Mouse (Mus musculus): Measurements from ENCODE around the gene Tinagl1. TPM values are rescaled to one million over a fixed set of nuclear protein-coding genes. Genes with fewer than 3 reads are reported as not detected.
A peak's percentile ranks its signal among the peaks of the same experiment; 100 is the strongest.

Tinagl1 gene
- polyA plus RNA-seq, 1 experiment from 2014 or later: 65.6 TPM

- H3K27me3 ChIP-seq (replicated peaks): peaks cover 4% of the 10 kb centered on the region; the same call in 1 of the 2 replicates
- ATAC-seq: peak; percentile 50
- H3K4me1 ChIP-seq (replicated peaks): peaks cover 63% of the 10 kb centered on the region
- no peak overlapping the region for H3K4me2 ChIP-seq (replicated peaks)
- H3K9me3 ChIP-seq: no peaks in the 10 kb centered on the region
- no peak overlapping the region for H3K9ac ChIP-seq
- H3K27ac ChIP-seq: no peak overlapping the region
- H3K4me3 ChIP-seq (replicated peaks): no peak overlapping the region
- no peaks in the 10 kb centered on the region for H3K36me3 ChIP-seq
- 51% methylated on average over 6 of the region's 6 CpGs for WGBS
Measured at GRCm38 (mm10) chr4:130133399-130133798, 41.5 kb downstream of the Tinagl1 start.

- Histone ChIP-seq H3K9ac (no peak overlapping the region), H3K4me1 (replicated peaks) (peaks cover 61% of the 10 kb centered on the region), H3K4me2 (replicated peaks) (no peak overlapping the region), H3K27me3 (replicated peaks) (no peaks in the 10 kb centered on the region), H3K9me3 (no peaks in the 10 kb centered on the region), H3K27ac (peak overlapping the region; percentile 84), H3K4me3 (replicated peaks) (no peak overlapping the region), H3K36me3 (peaks cover 7% of the 10 kb centered on the region)
- WGBS: 84% methylated on average over 7 of the region's 7 CpGs
- no peak for ATAC-seq
Measured at GRCm38 (mm10) chr4:130131448-130132105, 43.3 kb downstream of the Tinagl1 start.

DNA sequence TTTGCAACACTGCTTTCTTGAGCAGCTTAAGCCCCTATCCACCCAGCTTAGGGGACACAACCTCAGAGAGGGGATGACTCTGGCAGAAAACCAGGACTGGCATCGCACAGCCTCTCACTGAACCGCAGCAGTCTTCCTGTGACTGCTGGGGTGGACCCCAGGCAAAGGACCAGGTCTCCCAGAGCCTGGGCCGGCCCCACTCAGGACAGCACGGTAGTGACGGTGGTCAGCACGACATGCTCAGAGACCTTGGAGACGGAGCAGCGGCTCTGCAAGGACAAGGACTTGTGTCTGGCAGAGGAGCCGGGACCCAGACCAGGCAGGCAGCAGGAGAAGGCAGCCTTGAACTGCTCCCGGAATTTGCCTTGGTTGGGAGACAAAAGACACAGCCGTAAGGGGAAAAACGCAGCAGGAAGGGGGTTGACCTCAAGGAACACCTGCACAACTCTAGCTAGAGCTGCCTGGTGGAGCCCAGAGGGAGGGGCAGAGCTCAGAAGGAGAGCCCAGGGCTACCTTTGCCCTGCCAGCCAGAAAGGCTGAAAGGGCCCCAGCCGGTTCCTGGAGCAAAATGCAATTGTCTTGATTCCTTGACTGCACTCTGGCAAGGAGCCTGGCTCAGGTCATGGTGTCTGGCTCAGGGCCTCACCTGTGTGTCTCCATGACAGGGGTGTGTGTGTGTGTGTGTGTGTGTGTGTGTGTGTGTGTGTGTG, 44.1 kb downstream of the Tinagl1 start:
- Histone ChIP-seq H3K27ac (peak overlapping the region; percentile 84), H3K4me2 (replicated peaks) (peak overlapping the region; percentile 34), H3K4me3 (replicated peaks) (no peak overlapping the region), H3K36me3 (peaks cover 11% of the 10 kb centered on the region), H3K27me3 (replicated peaks) (no peaks in the 10 kb centered on the region), H3K9me3 (no peaks in the 10 kb centered on the region), H3K9ac (no peak overlapping the region), H3K4me1 (replicated peaks) (peaks cover 61% of the 10 kb centered on the region)
- 51% methylated on average over 13 of the region's 13 CpGs for WGBS
- ATAC-seq: peak; percentile 88

DNA sequence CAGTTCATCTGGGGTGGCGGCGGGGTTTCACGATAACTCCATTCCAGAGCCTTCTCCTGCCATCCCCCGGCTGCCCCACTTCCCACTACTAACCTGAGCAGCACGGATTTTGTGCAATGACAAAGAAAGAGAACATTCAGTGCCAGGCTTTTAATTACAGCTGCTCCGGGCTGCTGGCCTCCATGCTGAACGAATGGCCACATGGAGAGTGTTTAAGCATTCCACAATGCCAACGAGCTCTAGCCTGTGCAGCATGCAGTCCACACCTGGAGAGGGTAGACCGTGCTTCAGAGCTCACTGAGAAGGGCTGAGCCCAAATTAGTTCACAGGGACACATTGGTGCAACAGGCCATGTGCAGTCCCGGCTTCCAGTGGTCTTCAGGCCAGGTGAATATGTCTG, 44.8 kb downstream of the Tinagl1 start:
- no peaks in the 10 kb centered on the region for H3K9me3 ChIP-seq
- no peak overlapping the region for H3K4me3 ChIP-seq (replicated peaks)
- H3K4me1 ChIP-seq (replicated peaks): peaks cover 54% of the 10 kb centered on the region
- H3K27ac ChIP-seq: peak overlapping the region; percentile 84; the same call in 1 of the 2 replicates
- no peak for ATAC-seq
- H3K4me2 ChIP-seq (replicated peaks): no peak overlapping the region
- 78% methylated on average over 10 of the region's 10 CpGs for WGBS
- no peaks in the 10 kb centered on the region for H3K27me3 ChIP-seq (replicated peaks)
- no peak overlapping the region for H3K9ac ChIP-seq
- H3K36me3 ChIP-seq: peaks cover 18% of the 10 kb centered on the region

- peaks cover 45% of the 10 kb centered on the region for H3K4me1 ChIP-seq (replicated peaks)
- ATAC-seq: no peak
- H3K9ac ChIP-seq: no peak overlapping the region
- peaks cover 26% of the 10 kb centered on the region for H3K36me3 ChIP-seq
- H3K27ac ChIP-seq: no peak overlapping the region
- 76% methylated on average over 5 of the region's 5 CpGs for WGBS
- no peaks in the 10 kb centered on the region for H3K9me3 ChIP-seq
- H3K4me2 ChIP-seq (replicated peaks): no peak overlapping the region
- no peak overlapping the region for H3K4me3 ChIP-seq (replicated peaks)
- no peaks in the 10 kb centered on the region for H3K27me3 ChIP-seq (replicated peaks)
Measured at GRCm38 (mm10) chr4:130128907-130129306, 46.0 kb downstream of the Tinagl1 start.

- H3K27ac ChIP-seq: no peak overlapping the region
- H3K4me3 ChIP-seq (replicated peaks): no peak overlapping the region
- H3K27me3 ChIP-seq (replicated peaks): no peaks in the 10 kb centered on the region
- H3K4me2 ChIP-seq (replicated peaks): no peak overlapping the region
- H3K9me3 ChIP-seq: no peaks in the 10 kb centered on the region
- peaks cover 44% of the 10 kb centered on the region for H3K36me3 ChIP-seq
- 84% methylated on average over 5 of the region's 5 CpGs for WGBS
- no peak for ATAC-seq
- H3K9ac ChIP-seq: no peak overlapping the region
- H3K4me1 ChIP-seq (replicated peaks): peaks cover 22% of the 10 kb centered on the region
Measured at GRCm38 (mm10) chr4:130125935-130126334, 49.0 kb downstream of the Tinagl1 start.

DNA sequence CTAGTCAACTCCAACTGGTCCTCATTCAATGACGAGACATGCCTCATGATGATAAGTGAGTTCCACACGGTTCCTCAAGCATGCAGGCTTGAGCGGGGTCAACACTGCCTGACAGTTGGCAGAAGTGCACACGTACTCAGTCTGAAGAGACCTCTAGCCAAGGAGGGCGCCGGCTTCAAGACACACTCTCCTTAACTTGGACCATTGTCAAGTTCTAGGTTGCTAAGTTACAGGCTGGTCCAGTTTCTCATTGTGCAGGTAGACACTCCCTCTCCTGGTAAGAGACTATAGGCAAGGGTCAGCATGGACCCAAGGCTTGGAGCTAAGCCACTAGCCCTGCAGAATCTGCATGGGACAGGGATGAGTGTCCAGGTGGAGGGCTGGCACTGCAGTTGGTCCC, 49.8 kb downstream of the Tinagl1 start:
- no peaks in the 10 kb centered on the region for H3K9me3 ChIP-seq
- H3K36me3 ChIP-seq: peaks cover 44% of the 10 kb centered on the region
- no peak overlapping the region for H3K27ac ChIP-seq
- H3K9ac ChIP-seq: no peak overlapping the region
- WGBS: 89% methylated on average over 6 of the region's 6 CpGs
- H3K27me3 ChIP-seq (replicated peaks): no peaks in the 10 kb centered on the region
- H3K4me1 ChIP-seq (replicated peaks): peaks cover 15% of the 10 kb centered on the region
- ATAC-seq: no peak
- no peak overlapping the region for H3K4me2 ChIP-seq (replicated peaks)
- H3K4me3 ChIP-seq (replicated peaks): no peak overlapping the region

DNA sequence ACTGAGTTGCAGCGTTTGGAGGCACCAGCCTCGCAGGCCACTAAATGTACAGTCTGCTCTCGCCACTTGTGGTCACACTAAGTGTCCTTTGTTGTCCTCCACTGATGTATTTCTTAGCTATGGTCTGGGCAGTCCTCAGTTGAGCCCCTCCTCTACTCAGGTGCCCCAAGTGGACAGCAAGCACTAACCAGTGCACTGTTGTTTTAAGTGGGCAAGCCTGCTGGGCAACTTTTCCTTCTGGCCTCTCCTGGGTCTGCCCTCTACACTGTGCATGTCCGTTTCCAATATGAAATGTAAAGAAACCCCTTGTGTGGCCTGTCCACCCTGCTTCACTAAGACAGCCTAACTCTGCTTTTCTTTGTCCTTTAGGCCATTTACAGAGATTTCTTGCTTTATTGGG, 50.8 kb downstream of the Tinagl1 start:
- Histone ChIP-seq H3K4me1 (replicated peaks) (peaks cover 6% of the 10 kb centered on the region; the same call in 1 of the 2 replicates), H3K9ac (no peak overlapping the region), H3K27me3 (replicated peaks) (no peaks in the 10 kb centered on the region), H3K27ac (no peak overlapping the region), H3K4me3 (replicated peaks) (no peak overlapping the region), H3K9me3 (no peaks in the 10 kb centered on the region), H3K4me2 (replicated peaks) (no peak overlapping the region), H3K36me3 (peaks cover 44% of the 10 kb centered on the region)
- 89% methylated on average over 4 of the region's 4 CpGs for WGBS
- no peak for ATAC-seq

GRCm38 (mm10) chr4:130123020-130123419, 51.9 kb downstream of the Tinagl1 start:
- H3K4me3 ChIP-seq (replicated peaks): no peak overlapping the region
- 93% methylated on average over 5 of the region's 5 CpGs for WGBS
- H3K9me3 ChIP-seq: no peaks in the 10 kb centered on the region
- no peak overlapping the region for H3K27ac ChIP-seq
- peaks cover 44% of the 10 kb centered on the region for H3K36me3 ChIP-seq
- H3K4me2 ChIP-seq (replicated peaks): no peak overlapping the region
- ATAC-seq: no peak
- H3K27me3 ChIP-seq (replicated peaks): no peaks in the 10 kb centered on the region
- no peaks in the 10 kb centered on the region for H3K4me1 ChIP-seq (replicated peaks)
- no peak overlapping the region for H3K9ac ChIP-seq

DNA sequence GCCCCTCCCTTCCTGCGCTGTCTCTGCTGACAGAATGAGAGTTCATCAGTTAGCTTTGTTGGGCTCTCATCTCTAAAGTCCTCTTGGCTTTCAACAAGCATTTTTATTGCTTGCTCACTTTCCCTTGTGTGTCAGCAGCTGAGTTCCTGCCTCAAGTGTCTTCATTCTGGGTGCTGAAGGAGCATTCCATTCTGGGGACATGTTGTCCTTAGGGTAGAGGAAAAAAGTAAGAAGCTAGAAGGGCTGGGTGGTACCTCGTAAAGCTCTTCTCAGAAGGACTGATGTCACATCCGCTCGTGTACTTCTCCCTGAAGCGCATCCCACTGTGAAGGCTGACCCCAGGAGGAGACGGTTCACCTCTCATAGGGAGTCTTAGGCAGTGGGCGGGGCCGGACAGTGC, 53.4 kb downstream of the Tinagl1 start:
- H3K9ac ChIP-seq: no peak overlapping the region
- ATAC-seq: no peak
- no peaks in the 10 kb centered on the region for H3K4me1 ChIP-seq (replicated peaks)
- H3K27me3 ChIP-seq (replicated peaks): no peaks in the 10 kb centered on the region
- no peaks in the 10 kb centered on the region for H3K9me3 ChIP-seq
- H3K36me3 ChIP-seq: peaks cover 37% of the 10 kb centered on the region; the same call in 1 of the 2 replicates
- no peak overlapping the region for H3K4me3 ChIP-seq (replicated peaks)
- 74% methylated on average over 8 of the region's 8 CpGs for WGBS
- no peak overlapping the region for H3K27ac ChIP-seq
- no peak overlapping the region for H3K4me2 ChIP-seq (replicated peaks)

GRCm38 (mm10) chr4:130120752-130121151, 54.2 kb downstream of the Tinagl1 start:
- ATAC-seq: no peak
- peaks cover 33% of the 10 kb centered on the region; the same call in 1 of the 2 replicates for H3K36me3 ChIP-seq
- WGBS: 81% methylated on average over 4 of the region's 4 CpGs

More at GRCm38 (mm10) chr4:130120752-130121151, 54.2 kb downstream of the Tinagl1 start:
- Histone ChIP-seq H3K9ac (no peak overlapping the region), H3K27me3 (replicated peaks) (no peaks in the 10 kb centered on the region), H3K4me3 (replicated peaks) (no peak overlapping the region), H3K4me2 (replicated peaks) (no peak overlapping the region), H3K4me1 (replicated peaks) (no peaks in the 10 kb centered on the region), H3K27ac (no peak overlapping the region), H3K9me3 (no peaks in the 10 kb centered on the region)

Data from intestine, embryonic 15.5 days (tissue).